Mouse (Mus musculus): ENCODE measurements around the gene Dlg2.

DNA sequence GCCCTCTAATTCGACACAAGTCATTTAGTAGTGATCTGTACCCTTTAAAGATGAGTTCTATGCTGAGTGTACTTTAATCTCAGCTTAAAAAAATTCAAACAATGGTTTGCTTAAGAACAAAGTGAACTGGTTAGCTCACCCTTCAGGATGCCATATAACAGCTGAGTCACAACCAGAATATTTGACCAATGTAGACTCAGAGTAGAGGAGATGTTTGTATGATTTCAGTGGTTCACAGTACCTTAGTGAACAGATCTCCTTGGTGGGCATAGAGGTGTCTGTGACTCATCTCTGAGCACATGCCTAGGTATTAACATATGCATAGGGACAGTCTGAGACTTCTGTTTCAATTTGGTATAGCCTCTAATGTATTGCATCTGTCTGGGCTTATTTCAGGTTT is 2002.7 kb downstream of the Dlg2 start:
- TF ChIP-seq CTCF (IDR thresholded peaks at IDR 0.05; ENCODE audit: control insufficient read depth, insufficient read depth, insufficient read length): no peak
- no peak for TF ChIP-seq MYOD1 (IDR thresholded peaks at IDR 0.05; ENCODE audit: control insufficient read depth, insufficient read length, low read depth)
- no peak for TF ChIP-seq MAX (IDR thresholded peaks at IDR 0.05)
- TF ChIP-seq USF1 (IDR thresholded peaks at IDR 0.05; ENCODE audit: low read depth): no peak
- TF ChIP-seq CEBPB (IDR thresholded peaks at IDR 0.05; ENCODE audit: low read depth): no peak
- no peak for TF ChIP-seq FOSL1 (IDR thresholded peaks at IDR 0.05; ENCODE audit: insufficient read depth, low read length, poor library complexity, severe bottlenecking)

Data from C2C12 (cell line).